Mouse (Mus musculus): Measurements from ENCODE around the gene Tbx19. TPM values are rescaled to one million over a fixed set of nuclear protein-coding genes. Genes with fewer than 3 reads are reported as not detected.

Tbx19 gene
- polyA plus RNA-seq, 1 experiment from 2014 or later, result 0.05 TPM

DNA sequence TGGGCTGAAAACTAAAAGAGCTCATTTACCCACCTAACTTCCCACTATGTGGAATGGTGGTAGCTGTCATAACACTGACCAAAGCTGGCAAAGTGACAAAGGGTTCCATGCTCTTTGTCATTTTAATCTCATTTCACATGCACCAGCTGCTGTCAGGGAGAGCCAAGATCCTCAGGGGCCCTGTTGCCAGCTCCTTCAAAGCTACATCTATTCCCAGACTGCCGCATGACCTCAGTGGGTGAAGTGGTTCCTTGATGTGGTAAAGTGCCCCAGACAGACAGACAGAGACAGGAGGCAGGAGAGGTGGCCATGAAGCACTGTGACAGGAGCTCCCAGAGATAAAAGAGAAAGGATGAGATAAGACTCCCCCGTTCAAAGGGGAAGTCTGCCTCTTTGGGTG is 49.9 kb downstream of the Tbx19 start:
- no peaks in the 10 kb centered on the region for H3K27me3 ChIP-seq (ENCODE audit: control insufficient read depth, insufficient read depth, low read depth, low read length)
- no peaks in the 10 kb centered on the region for H3K9me3 ChIP-seq (ENCODE audit: control insufficient read depth, low read length)
- H3K4me1 ChIP-seq (replicated peaks; ENCODE audit: control insufficient read depth, insufficient read depth, low read length), result peaks cover 8% of the 10 kb centered on the region
- no peak overlapping the region for H3K4me3 ChIP-seq (ENCODE audit: low read length)
- no peaks in the 10 kb centered on the region for H3K36me3 ChIP-seq (ENCODE audit: control insufficient read depth, insufficient read depth, low read length)
- no peak for ATAC-seq (ENCODE audit: low read depth)
- no peak overlapping the region for H3K4me2 ChIP-seq (ENCODE audit: low read depth, low read length)
- no peak overlapping the region for H3K27ac ChIP-seq (ENCODE audit: low read length)
- 8% methylated on average over 2 of the region's 2 CpGs for WGBS
- H3K9ac ChIP-seq (ENCODE audit: low read length), result no peak overlapping the region

DNA sequence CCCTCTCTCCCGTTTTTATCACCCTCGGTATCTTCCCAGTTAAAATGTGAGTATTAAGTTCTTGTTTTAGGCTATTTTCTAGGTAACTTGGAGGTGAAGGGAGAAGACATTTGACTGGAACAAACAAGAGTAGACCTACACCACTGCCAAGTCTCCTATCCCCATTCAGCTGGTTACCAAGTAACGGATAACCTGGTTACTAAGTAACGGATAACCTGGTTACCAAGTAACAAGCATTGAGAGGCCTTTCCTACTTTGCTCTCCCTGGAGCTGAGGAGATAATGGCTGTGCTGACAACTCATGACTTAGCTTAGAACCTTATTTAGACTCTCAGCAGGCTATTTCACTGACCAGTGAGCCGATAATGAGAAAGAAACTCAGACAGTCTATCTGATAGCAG is 51.4 kb downstream of the Tbx19 start:
- H3K4me2 ChIP-seq (ENCODE audit: low read depth, low read length), result no peak overlapping the region
- 45% methylated on average over 5 of the region's 5 CpGs for WGBS
- no peak for ATAC-seq (ENCODE audit: low read depth)
- H3K36me3 ChIP-seq (ENCODE audit: control insufficient read depth, insufficient read depth, low read length), result no peaks in the 10 kb centered on the region
- H3K9ac ChIP-seq (ENCODE audit: low read length), result no peak overlapping the region
- H3K4me3 ChIP-seq (ENCODE audit: low read length), result no peak overlapping the region
- no peaks in the 10 kb centered on the region for H3K4me1 ChIP-seq (replicated peaks; ENCODE audit: control insufficient read depth, insufficient read depth, low read length)
- no peaks in the 10 kb centered on the region for H3K27me3 ChIP-seq (ENCODE audit: control insufficient read depth, insufficient read depth, low read depth, low read length)
- no peaks in the 10 kb centered on the region for H3K9me3 ChIP-seq (ENCODE audit: control insufficient read depth, low read length)
- H3K27ac ChIP-seq (ENCODE audit: low read length), result no peak overlapping the region

DNA sequence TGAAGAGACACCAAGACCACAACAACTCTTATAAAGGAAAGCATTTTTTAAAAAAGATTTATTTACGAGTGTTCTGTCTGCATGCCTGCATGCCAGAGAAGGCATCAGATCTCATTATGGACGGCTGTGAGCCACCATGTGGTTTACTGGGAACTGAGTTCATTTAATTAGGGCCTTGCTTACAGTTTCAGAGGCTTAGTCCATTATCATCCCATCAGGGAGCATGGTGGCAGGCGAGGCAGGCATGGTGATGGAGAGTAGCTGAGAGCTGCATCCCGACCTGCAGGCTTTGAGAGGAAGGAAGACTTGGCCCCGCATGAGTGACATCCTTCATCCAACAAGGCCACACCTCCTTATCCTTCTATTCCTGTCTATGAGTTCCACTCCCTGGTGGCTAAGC is 52.1 kb downstream of the Tbx19 start:
- no peaks in the 10 kb centered on the region for H3K9me3 ChIP-seq (ENCODE audit: control insufficient read depth, low read length)
- no peak for ATAC-seq (ENCODE audit: low read depth)
- H3K9ac ChIP-seq (ENCODE audit: low read length), result no peak overlapping the region

DNA sequence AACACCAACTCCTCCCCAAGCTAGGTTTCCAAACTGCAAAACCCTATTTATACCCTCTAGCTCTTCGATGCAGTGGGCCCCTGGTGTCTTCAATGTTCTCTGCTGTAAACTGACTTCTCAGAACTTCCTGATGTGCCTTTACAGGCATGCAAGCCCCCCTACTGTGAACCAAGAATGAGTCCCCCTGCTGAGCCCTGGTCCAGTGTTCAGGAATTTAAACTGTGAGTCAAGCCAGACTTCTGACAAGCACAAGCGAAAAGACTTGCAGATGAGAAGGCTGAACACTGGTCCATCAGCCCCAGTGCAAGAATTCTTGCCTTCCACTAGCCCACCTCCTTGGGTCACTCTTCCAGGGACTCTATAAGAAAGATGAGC is 54.6 kb downstream of the Tbx19 start:
- H3K4me3 ChIP-seq (ENCODE audit: low read length), result no peak overlapping the region
- no peaks in the 10 kb centered on the region for H3K36me3 ChIP-seq (ENCODE audit: control insufficient read depth, insufficient read depth, low read length)
- WGBS, result 70% methylated on average over 2 of the region's 2 CpGs
- H3K9ac ChIP-seq (ENCODE audit: low read length), result no peak overlapping the region
- no peak overlapping the region for H3K27ac ChIP-seq (ENCODE audit: low read length)
- H3K4me1 ChIP-seq (replicated peaks; ENCODE audit: control insufficient read depth, insufficient read depth, low read length), result no peaks in the 10 kb centered on the region
- H3K4me2 ChIP-seq (ENCODE audit: low read depth, low read length), result no peak overlapping the region
- H3K27me3 ChIP-seq (ENCODE audit: control insufficient read depth, insufficient read depth, low read depth, low read length), result no peaks in the 10 kb centered on the region
- no peaks in the 10 kb centered on the region for H3K9me3 ChIP-seq (ENCODE audit: control insufficient read depth, low read length)
- no peak for ATAC-seq (ENCODE audit: low read depth)

More for the DNA sequence above, 52.1 kb downstream of the Tbx19 start:
- H3K36me3 ChIP-seq (ENCODE audit: control insufficient read depth, insufficient read depth, low read length), result no peaks in the 10 kb centered on the region
- no peaks in the 10 kb centered on the region for H3K27me3 ChIP-seq (ENCODE audit: control insufficient read depth, insufficient read depth, low read depth, low read length)
- 58% methylated on average over 5 of the region's 5 CpGs for WGBS
- no peak overlapping the region for H3K4me3 ChIP-seq (ENCODE audit: low read length)
- no peak overlapping the region for H3K27ac ChIP-seq (ENCODE audit: low read length)
- no peak overlapping the region for H3K4me2 ChIP-seq (ENCODE audit: low read depth, low read length)
- H3K4me1 ChIP-seq (replicated peaks; ENCODE audit: control insufficient read depth, insufficient read depth, low read length), result no peaks in the 10 kb centered on the region

GRCm38 (mm10) chr1:165105270-165106010 is 55.1 kb downstream of the Tbx19 start:
- Histone ChIP-seq H3K27ac (ENCODE audit: low read length) (no peak overlapping the region), H3K4me1 (replicated peaks; ENCODE audit: control insufficient read depth, insufficient read depth, low read length) (no peaks in the 10 kb centered on the region), H3K36me3 (ENCODE audit: control insufficient read depth, insufficient read depth, low read length) (no peaks in the 10 kb centered on the region), H3K4me2 (ENCODE audit: low read depth, low read length) (no peak overlapping the region), H3K4me3 (ENCODE audit: low read length) (no peak overlapping the region), H3K9me3 (ENCODE audit: control insufficient read depth, low read length) (no peaks in the 10 kb centered on the region), H3K27me3 (ENCODE audit: control insufficient read depth, insufficient read depth, low read depth, low read length) (no peaks in the 10 kb centered on the region), H3K9ac (ENCODE audit: low read length) (no peak overlapping the region)
- WGBS, result 69% methylated on average over 9 of the region's 9 CpGs
- no peak for ATAC-seq (ENCODE audit: low read depth)

GRCm38 (mm10) chr1:165104707-165105259 is 55.8 kb downstream of the Tbx19 start:
- Histone ChIP-seq H3K9ac (ENCODE audit: low read length) (no peak overlapping the region), H3K4me1 (replicated peaks; ENCODE audit: control insufficient read depth, insufficient read depth, low read length) (no peaks in the 10 kb centered on the region)

DNA sequence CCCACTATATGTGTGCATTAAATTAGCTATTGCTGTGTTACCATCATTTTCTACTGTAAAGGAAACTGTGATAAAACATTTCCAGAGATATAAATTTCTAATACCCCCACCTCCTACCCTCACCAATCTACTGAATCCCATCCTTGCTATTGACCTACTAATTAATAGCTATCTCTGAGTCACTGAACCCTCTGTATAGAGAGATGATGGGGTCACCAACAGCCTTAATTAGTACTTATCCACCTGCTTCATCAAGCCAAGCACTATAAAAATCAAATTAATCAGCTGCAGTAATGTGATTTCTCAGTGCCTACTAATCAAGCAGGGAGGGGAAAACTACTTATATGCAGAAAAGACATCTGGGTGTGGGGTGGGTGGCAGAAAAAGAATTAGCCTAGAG is 61.0 kb downstream of the Tbx19 start:
- Histone ChIP-seq H3K4me3 (ENCODE audit: low read length) (no peak overlapping the region), H3K27me3 (ENCODE audit: control insufficient read depth, insufficient read depth, low read depth, low read length) (no peaks in the 10 kb centered on the region), H3K9me3 (ENCODE audit: control insufficient read depth, low read length) (no peaks in the 10 kb centered on the region), H3K4me1 (replicated peaks; ENCODE audit: control insufficient read depth, insufficient read depth, low read length) (no peaks in the 10 kb centered on the region), H3K4me2 (ENCODE audit: low read depth, low read length) (no peak overlapping the region), H3K27ac (ENCODE audit: low read length) (no peak overlapping the region), H3K36me3 (ENCODE audit: control insufficient read depth, insufficient read depth, low read length) (no peaks in the 10 kb centered on the region), H3K9ac (ENCODE audit: low read length) (no peak overlapping the region)
- ATAC-seq (ENCODE audit: low read depth), result no peak

More at GRCm38 (mm10) chr1:165104707-165105259, 55.8 kb downstream of the Tbx19 start:
- 46% methylated on average over 7 of the region's 7 CpGs for WGBS
- Histone ChIP-seq H3K4me2 (ENCODE audit: low read depth, low read length) (no peak overlapping the region), H3K27me3 (ENCODE audit: control insufficient read depth, insufficient read depth, low read depth, low read length) (no peaks in the 10 kb centered on the region), H3K36me3 (ENCODE audit: control insufficient read depth, insufficient read depth, low read length) (no peaks in the 10 kb centered on the region), H3K27ac (ENCODE audit: low read length) (no peak overlapping the region), H3K4me3 (ENCODE audit: low read length) (no peak overlapping the region), H3K9me3 (ENCODE audit: control insufficient read depth, low read length) (no peaks in the 10 kb centered on the region)
- no peak for ATAC-seq (ENCODE audit: low read depth)

DNA sequence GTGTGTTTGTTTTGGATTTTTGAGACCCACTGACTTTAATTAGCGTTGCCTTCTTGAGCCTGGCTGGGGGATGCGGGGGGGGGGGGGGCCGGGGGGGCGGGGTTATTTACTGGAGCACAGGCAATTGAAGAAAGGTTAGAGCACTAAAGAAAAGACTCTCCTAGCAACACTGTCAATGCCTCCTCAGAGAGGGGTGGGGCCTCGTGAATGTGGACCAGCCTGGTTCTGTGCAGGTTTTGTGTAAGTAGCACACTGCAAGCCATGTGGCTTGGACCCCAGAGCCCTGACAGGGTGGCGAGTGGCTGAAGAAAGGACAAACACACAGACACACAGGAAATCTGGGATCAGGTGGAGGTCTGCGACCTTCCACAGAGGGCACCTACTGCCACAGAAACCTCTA is 65.7 kb downstream of the Tbx19 start:
- Histone ChIP-seq H3K4me3 (ENCODE audit: low read length) (no peak overlapping the region), H3K9me3 (ENCODE audit: control insufficient read depth, low read length) (no peaks in the 10 kb centered on the region), H3K27me3 (ENCODE audit: control insufficient read depth, insufficient read depth, low read depth, low read length) (no peaks in the 10 kb centered on the region), H3K4me1 (replicated peaks; ENCODE audit: control insufficient read depth, insufficient read depth, low read length) (no peaks in the 10 kb centered on the region; the same call in 1 of the 2 replicates), H3K36me3 (ENCODE audit: control insufficient read depth, insufficient read depth, low read length) (no peaks in the 10 kb centered on the region), H3K27ac (ENCODE audit: low read length) (no peak overlapping the region), H3K4me2 (ENCODE audit: low read depth, low read length) (no peak overlapping the region), H3K9ac (ENCODE audit: low read length) (no peak overlapping the region)
- ATAC-seq (ENCODE audit: low read depth), result no peak
- 44% methylated on average over 7 of the region's 7 CpGs for WGBS

- Histone ChIP-seq H3K4me1 (replicated peaks; ENCODE audit: control insufficient read depth, insufficient read depth, low read length) (no peaks in the 10 kb centered on the region; the same call in 1 of the 2 replicates), H3K27ac (ENCODE audit: low read length) (no peak overlapping the region), H3K4me3 (ENCODE audit: low read length) (no peak overlapping the region), H3K9me3 (ENCODE audit: control insufficient read depth, low read length) (no peaks in the 10 kb centered on the region), H3K36me3 (ENCODE audit: control insufficient read depth, insufficient read depth, low read length) (no peaks in the 10 kb centered on the region), H3K9ac (ENCODE audit: low read length) (no peak overlapping the region), H3K4me2 (ENCODE audit: low read depth, low read length) (peak overlapping the region; percentile 23), H3K27me3 (ENCODE audit: control insufficient read depth, insufficient read depth, low read depth, low read length) (no peaks in the 10 kb centered on the region)
- no peak; the same call in 1 of the 2 replicates for ATAC-seq (ENCODE audit: low read depth)
- 7% methylated on average over 15 of the region's 15 CpGs for WGBS
Observed at GRCm38 (mm10) chr1:165091721-165092120, 68.9 kb downstream of the Tbx19 start.
